Mouse (Mus musculus): Measurements from ENCODE around the gene Gm5795. TPM values are rescaled to one million over a fixed set of nuclear protein-coding genes. Genes with fewer than 3 reads are reported as not detected.

The Gm5795 gene
- not detected for polyA plus RNA-seq (2017; shearing (Covaris generic))

DNA sequence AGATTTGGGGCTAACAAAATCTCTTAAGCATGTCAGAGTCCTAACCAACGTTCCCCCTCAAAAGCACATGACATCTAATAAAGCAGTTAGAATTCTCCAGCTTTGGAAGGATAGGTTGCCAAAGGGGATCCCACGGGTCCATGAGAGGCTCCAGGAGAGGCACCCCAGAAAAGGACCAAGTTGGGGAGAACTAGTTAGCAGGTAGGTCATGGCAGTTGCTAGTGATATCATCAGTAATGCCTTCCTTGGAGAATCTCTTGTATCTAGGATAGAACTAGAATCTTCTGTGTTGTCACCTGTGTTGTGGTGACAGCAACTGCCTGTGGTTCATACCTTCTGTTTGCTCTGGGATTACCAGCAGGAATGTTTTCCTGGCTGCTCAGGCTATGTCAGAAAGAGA is at the start of gene Gm5795:
Gene Gm5795, plus strand, starts transcription at position 301 of the 400 bp plus-strand sequence.

DNA sequence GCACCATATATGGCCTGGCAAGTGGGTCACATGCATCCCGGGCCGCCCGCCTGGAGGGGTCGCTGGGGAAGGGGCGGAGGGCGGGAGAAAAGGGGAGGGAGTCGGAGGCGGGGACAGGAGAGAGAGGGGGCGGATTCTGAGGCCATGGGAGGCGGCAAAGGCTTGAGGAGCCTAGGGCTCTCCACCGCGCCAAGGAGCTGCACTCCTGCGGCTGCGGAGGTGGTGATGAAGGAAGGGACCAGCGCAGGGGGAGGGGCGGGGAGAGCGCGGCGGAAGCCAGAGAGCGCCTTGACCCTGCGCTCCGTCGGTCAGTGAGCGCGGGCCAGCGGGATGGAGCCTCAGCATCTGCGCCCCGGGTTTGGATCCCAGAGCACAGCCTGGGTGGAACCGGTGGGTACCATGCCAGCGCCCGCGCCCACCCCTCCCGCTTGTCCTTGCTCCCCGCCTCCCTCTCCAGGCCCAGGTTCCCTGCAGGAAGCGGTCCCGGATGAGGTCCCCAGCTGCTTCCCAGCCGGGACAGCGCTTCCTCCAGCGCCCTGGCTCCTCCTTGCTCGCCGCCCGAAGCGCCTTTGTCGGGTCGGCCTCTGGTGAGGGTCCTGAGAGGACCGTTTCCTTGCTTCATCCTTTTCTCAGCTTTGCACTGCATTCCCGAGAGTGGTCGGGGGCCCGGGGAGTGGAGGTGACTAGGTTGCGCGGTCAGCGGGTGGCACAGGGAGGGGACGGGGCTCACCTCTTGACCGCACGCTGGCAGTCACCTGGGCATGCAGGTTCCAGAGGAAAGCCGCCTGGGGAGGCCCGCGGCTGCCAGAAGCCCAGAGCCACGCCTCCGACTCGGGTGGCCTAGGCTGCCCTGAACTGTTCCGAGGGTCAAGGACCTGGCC is 20.5 kb downstream of the Gm5795 start, which contains the start of gene D830030K20Rik:
Gene D830030K20Rik, plus strand, starts transcription at position 217 of the 881 bp plus-strand sequence.

Other genes with a start within 250 kb of the Gm5795 start
- not detected for gene Gm2888, start 158.3 kb upstream of the Gm5795 start, polyA plus RNA-seq (2017; shearing (Covaris generic))
- 0.71 TPM for gene Gm2897, start 139.0 kb upstream of the Gm5795 start, polyA plus RNA-seq (2017; shearing (Covaris generic))
- gene Gm10340, start 54.3 kb upstream of the Gm5795 start, polyA plus RNA-seq (2017; shearing (Covaris generic)) = 0.12 TPM
- 10.0 TPM for gene D830030K20Rik, start 20.2 kb downstream of the Gm5795 start, polyA plus RNA-seq (2017; shearing (Covaris generic))
- gene Gm2956, start 144.4 kb downstream of the Gm5795 start, polyA plus RNA-seq (2017; shearing (Covaris generic)) = 0.75 TPM
- not detected for gene Gm10413, start 206.8 kb downstream of the Gm5795 start, polyA plus RNA-seq (2017; shearing (Covaris generic))
- 2.7 TPM for gene Gm10409, start 224.4 kb downstream of the Gm5795 start, polyA plus RNA-seq (2017; shearing (Covaris generic))
- gene Gm3005, start 239.8 kb downstream of the Gm5795 start, polyA plus RNA-seq (2017; shearing (Covaris generic)) = 2.2 TPM

Data from CD4-positive, CD25-positive, alpha-beta regulatory T cell (primary cell).